Mouse (Mus musculus) liver (tissue): ENCODE data around the gene 3830406C13Rik.
"Not testable (repeated sequence)": the region's sequence is repeated elsewhere in the genome, so short reads cannot be mapped to it uniquely, and the experiment has no call there.

Source experiments
- DNase-seq: peaks from one replicate; pipeline ENCODE4 v3.0.0-alpha.2; 2020; ENCODE audit warnings: mixed read lengths

3830406C13Rik gene

DNA sequence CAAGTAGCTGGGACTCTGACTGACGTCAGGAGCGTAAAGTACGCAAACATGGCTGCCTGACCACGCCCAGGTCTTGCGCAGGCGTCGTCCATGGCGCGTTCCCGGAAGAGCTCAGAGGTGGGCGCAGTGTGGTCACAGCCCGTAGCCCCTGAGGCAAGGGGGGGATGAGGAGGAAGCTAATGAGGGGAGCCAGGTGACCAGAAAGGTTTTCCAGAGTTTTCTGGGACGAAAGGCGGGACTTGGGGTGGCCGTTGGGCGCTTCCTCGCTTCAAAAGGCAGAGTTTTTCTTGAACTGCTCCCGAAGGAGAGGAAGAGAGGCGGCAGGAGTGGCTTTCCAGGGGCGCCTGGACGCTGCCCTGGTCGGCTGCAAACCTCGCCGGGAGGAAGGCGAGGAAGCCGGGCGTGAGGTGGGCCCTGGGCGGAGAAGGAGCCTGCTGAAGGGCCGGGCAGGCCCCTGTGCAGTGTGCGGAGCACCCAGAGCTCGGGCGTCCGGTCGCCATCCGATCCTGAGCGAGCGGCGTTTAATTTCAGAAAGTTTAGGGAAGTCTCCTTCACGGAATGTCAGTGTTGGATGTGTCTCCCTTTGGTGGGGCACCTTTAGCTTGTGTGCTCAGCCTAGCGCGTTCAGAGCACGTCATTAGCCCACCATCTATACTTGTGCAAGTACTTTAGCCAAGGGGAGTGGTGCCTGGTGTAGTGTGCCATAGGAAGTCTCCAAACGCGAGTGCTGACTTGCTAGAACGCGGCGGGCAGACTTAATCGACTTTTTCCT, at the start of gene 3830406C13Rik:
Gene 3830406C13Rik, plus strand, starts transcription at position 33 of the 772 bp plus-strand sequence.
- DNase-seq: peak; percentile 85

DNA sequence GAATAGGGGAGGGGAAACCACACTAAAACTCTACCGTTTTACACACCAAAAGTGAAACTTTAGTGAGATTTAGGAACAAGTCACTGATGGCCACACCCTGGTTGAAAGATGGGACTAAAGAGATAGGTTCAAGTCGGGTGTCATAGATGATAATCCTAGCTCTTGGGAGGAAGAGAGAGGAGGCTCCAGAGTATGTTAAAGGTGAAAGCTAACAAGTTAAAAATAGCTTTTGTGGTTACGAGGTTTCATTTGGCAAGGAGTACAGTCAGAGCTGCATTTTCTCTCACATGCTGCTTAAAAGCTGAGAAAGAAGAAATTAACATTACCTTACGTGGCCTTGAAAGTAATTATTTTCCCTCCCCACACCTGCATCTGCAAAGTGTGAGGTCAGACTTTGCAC, 40.2 kb upstream of the 3830406C13Rik start:
- no peak for DNase-seq

DNA sequence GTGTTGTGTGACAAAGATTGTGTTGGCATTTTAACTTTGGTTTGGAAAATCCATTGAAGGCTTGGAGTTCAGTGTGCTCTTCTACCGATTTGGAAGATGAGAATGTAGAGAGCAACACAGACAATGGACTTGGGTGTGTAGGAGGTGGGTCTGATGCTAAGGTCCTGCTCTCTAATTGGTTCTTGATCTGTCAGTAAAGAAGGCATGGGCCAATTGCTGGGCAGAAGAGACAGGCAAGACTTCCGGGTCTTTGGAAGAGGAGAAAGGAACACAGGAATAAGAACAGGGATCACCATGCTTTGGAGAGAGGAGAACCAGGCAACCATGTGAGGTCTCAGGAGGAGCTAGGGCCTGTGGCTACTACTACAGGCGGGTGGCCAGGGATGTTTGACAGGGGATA, 7.9 kb upstream of the 3830406C13Rik start:
- DNase-seq: no peak

- no peak for DNase-seq
Measured at GRCm38 (mm10) chr14:12283641-12284040, 332 bp upstream of the 3830406C13Rik start, which contains the start of gene Gm49355. Gene Gm49355 (plus strand): TSS chr14:12283976.

- not testable (repeated sequence) for DNase-seq
Measured at GRCm38 (mm10) chr14:12289747-12290146, 5.8 kb downstream of the 3830406C13Rik start.

GRCm38 (mm10) chr14:12296391-12296790, 12.4 kb downstream of the 3830406C13Rik start:
- DNase-seq: no peak

DNA sequence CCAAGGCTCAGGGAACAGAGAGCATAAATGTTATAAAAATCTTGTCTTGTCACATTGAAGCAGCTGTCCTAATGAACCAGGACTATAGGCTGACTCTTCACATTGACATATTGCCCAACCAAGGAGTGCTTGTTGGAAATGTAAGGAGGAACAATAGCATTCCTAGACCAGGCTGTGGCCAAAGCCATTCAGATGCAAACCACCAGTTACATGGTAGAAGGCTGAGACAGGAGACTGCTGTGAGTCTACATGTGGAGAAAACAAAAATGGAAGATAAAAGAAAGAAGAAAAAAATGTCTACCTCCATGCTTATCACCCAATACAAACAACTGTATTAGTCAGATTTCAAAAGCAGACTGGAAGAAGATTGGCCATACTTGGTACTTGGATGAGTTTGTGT, 15.2 kb downstream of the 3830406C13Rik start:
- DNase-seq: no peak

DNA sequence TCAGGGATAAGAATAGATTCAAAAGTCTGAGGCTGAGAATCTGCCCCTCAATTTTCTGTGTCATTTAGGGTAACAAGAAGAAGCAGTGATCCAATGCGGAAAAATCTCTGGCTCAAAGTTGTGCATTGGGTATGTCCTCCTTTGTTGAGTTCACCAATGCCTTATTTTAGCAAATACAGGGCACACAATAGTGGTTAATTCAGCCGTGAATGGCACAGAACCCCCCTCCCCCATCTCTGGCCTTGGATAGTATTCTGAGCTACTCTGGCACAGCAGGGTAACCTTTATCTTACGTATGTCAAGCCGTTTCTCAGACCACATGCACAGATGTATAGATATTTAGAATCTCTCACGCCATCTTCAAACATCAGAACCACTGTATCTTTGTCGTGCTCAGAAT, 15.7 kb downstream of the 3830406C13Rik start:
- DNase-seq: no peak

- DNase-seq: no peak
Measured at GRCm38 (mm10) chr14:12300275-12300674, 16.3 kb downstream of the 3830406C13Rik start.

DNA sequence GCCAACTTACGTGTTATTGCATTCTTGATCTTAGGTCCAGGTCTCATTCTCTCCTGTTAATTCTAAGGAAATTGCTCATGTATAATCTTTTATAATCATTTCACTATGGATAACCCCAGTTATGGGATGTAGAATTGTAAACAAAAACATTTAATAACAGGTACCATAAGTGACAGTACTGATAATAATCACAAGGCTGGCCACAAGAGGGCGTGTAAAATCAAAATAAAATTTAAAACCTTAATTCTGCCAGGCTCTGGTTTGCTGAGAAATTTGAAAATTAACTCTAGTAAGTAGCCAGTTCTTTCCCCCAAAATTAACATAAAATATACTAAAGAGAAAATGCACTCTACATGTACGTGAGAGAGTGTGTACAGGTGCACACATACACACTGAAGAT, 16.7 kb downstream of the 3830406C13Rik start:
- DNase-seq: no peak

- no peak for DNase-seq
Measured at GRCm38 (mm10) chr14:12303106-12303505, 19.1 kb downstream of the 3830406C13Rik start.

- DNase-seq: no peak
Measured at GRCm38 (mm10) chr14:12333622-12334021, 49.6 kb downstream of the 3830406C13Rik start.

GRCm38 (mm10) chr14:12334925-12335324, 51.0 kb downstream of the 3830406C13Rik start:
- DNase-seq: no peak

GRCm38 (mm10) chr14:12337421-12337997, 53.5 kb downstream of the 3830406C13Rik start:
- no peak for DNase-seq

GRCm38 (mm10) chr14:12337998-12338809, 54.2 kb downstream of the 3830406C13Rik start:
- DNase-seq: no peak

DNA sequence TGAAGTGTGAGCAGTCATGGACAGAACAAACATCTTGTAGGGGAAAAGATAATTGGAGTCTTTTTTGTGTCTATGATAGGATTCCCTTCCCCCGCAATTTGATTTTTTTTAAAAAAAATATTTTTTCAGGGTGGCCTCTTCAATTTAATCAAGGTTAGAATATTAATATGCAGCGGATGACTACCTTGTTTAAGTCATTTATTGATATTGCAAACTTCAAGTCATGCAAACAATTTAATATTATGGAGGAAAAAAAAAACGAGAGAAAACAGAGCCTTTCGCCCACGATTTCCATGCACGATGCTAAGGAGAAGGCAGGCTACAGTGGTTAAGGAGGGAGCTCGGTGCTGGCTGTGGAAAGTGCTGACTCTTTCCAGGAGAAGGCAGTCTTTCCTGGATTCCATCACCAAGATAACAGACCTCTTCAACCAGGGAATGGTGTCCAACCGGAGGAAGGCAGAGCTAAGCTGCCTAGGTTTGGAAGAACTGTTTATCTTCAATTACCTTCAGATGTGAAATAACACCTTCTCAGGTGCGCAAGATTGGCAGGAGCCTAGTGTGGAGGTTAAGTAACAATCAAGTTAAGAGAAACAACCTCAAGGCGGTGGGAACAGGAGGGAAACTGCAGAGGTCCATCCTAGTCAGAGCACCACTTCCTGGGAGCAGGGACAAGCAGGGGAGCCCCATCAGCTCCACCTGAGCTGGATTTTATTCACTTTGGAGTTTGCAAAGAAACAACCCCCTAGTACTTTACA, 55.0 kb downstream of the 3830406C13Rik start:
- no peak for DNase-seq

GRCm38 (mm10) chr14:12340238-12341074, 56.5 kb downstream of the 3830406C13Rik start:
- no peak for DNase-seq

GRCm38 (mm10) chr14:12341075-12341788, 57.3 kb downstream of the 3830406C13Rik start:
- no peak for DNase-seq

- no peak for DNase-seq
Measured at GRCm38 (mm10) chr14:12341789-12342457, 58.0 kb downstream of the 3830406C13Rik start.

DNA sequence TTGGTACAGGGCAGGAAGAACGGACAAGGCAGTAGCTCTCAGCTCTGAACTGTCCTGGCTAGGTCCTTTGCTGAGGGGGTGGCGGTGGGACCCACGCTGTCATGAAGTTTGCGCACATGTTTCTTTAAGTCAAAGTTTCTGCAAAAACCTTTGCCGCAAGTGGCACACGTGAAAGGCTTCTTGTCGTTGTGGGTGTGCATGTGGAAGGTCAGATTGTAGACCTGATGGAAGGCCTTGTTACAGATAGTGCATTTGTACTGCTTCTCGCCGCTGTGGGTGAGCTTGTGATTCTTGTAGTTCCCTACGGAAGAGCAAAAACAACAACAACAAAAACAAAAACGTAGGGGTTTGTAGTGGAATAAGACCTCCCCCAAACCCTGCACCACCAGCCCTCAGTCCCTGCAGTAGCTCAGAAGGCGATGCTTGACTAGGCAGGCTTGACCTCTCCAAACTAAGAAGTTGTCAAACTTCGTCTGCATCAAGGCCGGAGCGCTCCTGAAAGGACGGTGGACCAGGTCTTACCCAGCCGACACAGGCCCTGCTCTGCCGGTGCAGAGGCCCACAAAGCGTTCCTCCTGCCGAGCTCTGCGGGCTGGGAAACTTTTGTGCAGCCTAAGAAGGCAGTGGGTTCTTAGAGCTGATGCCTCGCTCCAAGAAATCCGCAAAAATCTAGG, 58.6 kb downstream of the 3830406C13Rik start:
- no peak for DNase-seq
